Mouse (Mus musculus): ENCODE data around the gene Zfp316.

Gene Zfp316

GRCm38 (mm10) chr5:143222287-143222686 is 47.5 kb downstream of the Zfp316 start:
- no peak for DNase-seq (ENCODE audit: low read depth, low spot score)

- no peak for DNase-seq (ENCODE audit: low read depth, low spot score)
These were observed 48.8 kb downstream of the Zfp316 start for GRCm38 (mm10) chr5:143220996-143221395.

GRCm38 (mm10) chr5:143213832-143214231 is 56.0 kb downstream of the Zfp316 start:
- DNase-seq (ENCODE audit: low read depth, low spot score): no peak

DNA sequence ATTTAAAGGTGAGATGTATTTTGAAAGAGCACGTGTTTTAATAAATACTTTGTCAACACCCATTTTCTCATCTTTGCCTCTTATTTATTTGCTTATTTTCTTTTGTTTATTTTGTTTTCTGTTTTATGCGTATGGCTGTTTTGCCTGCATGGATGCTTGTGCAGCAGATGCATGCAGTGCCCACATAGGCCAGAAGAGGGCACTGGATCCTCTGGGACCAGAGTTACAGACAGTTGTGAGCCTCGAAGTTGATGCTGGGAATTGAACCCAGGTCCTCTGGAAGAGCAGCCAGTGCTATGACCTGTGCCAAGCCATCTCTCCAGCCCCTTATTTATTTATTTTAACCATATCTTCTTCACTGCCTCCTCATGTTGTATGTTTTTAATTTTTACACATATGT is 64.8 kb downstream of the Zfp316 start:
- no peak for DNase-seq (ENCODE audit: low read depth, low spot score)
